Mouse (Mus musculus) neural tube, embryonic 15.5 days (tissue): ENCODE data around the gene Hmgb1. TPM values are rescaled to one million over a fixed set of nuclear protein-coding genes. Genes with fewer than 3 reads are reported as not detected.

Experiments
- ATAC-seq: fragments of 200-750 bp; cut with Nextera tagmentation; 2 replicates; pipeline ENCODE4 v1.8.0; 2017; ENCODE audit warnings: mild to moderate bottlenecking, moderate TSS enrichment, moderate library complexity; ENCODE audit not compliant: low FRiP score
- H3K27ac ChIP-seq: fragments of 300-500 bp; sonication (generic); replicated peaks from 2 replicates; pipeline ENCODE4 v1.5.1; 2015; ENCODE audit warnings: mild to moderate bottlenecking, inconsistent platforms
- H3K27me3 ChIP-seq: fragments of 300-500 bp; sonication (generic); replicated peaks from 2 replicates; pipeline ENCODE4 v1.6.1; 2015; ENCODE audit warnings: inconsistent platforms
- H3K36me3 ChIP-seq: fragments of 300-500 bp; sonication (generic); 2 replicates; pipeline ENCODE4 v1.6.1; 2015; ENCODE audit warnings: inconsistent platforms
- H3K4me1 ChIP-seq: fragments of 300-500 bp; sonication (generic); 2 replicates; pipeline ENCODE4 v1.6.1; 2015; ENCODE audit warnings: inconsistent platforms
- H3K4me2 ChIP-seq: fragments of 300-500 bp; sonication (generic); 2 replicates; pipeline ENCODE4 v1.6.1; 2015; ENCODE audit warnings: inconsistent platforms, mild to moderate bottlenecking, moderate library complexity
- H3K4me3 ChIP-seq: fragments of 300-500 bp; sonication (generic); replicated peaks from 2 replicates; pipeline ENCODE4 v1.5.1; 2015; ENCODE audit warnings: mild to moderate bottlenecking, inconsistent platforms
- H3K9ac ChIP-seq: fragments of 300-500 bp; sonication (generic); replicated peaks from 2 replicates; pipeline ENCODE4 v1.6.1; 2015; ENCODE audit warnings: mild to moderate bottlenecking, inconsistent platforms
- H3K9me3 ChIP-seq: fragments of 300-500 bp; sonication (generic); replicated peaks from 2 replicates; pipeline ENCODE4 v1.6.1; 2016; ENCODE audit warnings: inconsistent platforms
- WGBS: fragments of 180-500 bp; shearing (Covaris S2); methylation state at CpG from one replicate; pipeline ENCODE4 v1.1.7; 2015; ENCODE audit warnings: mixed read lengths; 5-methylcytosine and 5-hydroxymethylcytosine counted together
- polyA plus RNA-seq: library from polyadenylated mRNA; unstranded; fragments of >200 nt; fragmentation: Nextera tagmentation; extraction: Ambion mirVana; gene quantifications from 2 replicates; pipeline ENCODE4 v1.2.1, GENCODE M21; 2015

The Hmgb1 gene
- polyA plus RNA-seq, 1 experiment from 2014 or later = 674 TPM

- 23% methylated on average over 8 of the region's 8 CpGs for WGBS
- peaks cover 57% of the 10 kb centered on the region for H3K36me3 ChIP-seq
- H3K4me3 ChIP-seq = no peak overlapping the region
- no peaks in the 10 kb centered on the region for H3K9me3 ChIP-seq
- H3K27ac ChIP-seq = no peak overlapping the region
- no peaks in the 10 kb centered on the region for H3K27me3 ChIP-seq
- ATAC-seq = no peak
- H3K4me2 ChIP-seq = no peak overlapping the region
- H3K4me1 ChIP-seq = peaks cover 4% of the 10 kb centered on the region; the same call in 1 of the 2 replicates
- H3K9ac ChIP-seq = no peak overlapping the region
These were observed 25.0 kb upstream of the Hmgb1 start for GRCm38 (mm10) chr5:149209328-149209727.

- Histone ChIP-seq H3K9me3 (no peaks in the 10 kb centered on the region), H3K4me2 (no peak overlapping the region), H3K4me1 (peaks cover 4% of the 10 kb centered on the region; the same call in 1 of the 2 replicates), H3K9ac (no peak overlapping the region), H3K36me3 (peaks cover 57% of the 10 kb centered on the region), H3K27ac (no peak overlapping the region), H3K27me3 (no peaks in the 10 kb centered on the region), H3K4me3 (no peak overlapping the region)
- 79% methylated on average over 7 of the region's 7 CpGs for WGBS
- ATAC-seq = no peak
These were observed 24.5 kb upstream of the Hmgb1 start for GRCm38 (mm10) chr5:149208776-149209175.

GRCm38 (mm10) chr5:149207661-149208060 lies 23.4 kb upstream of the Hmgb1 start:
- Histone ChIP-seq H3K9me3 (no peaks in the 10 kb centered on the region), H3K36me3 (peaks cover 58% of the 10 kb centered on the region)

GRCm38 (mm10) chr5:149206286-149206685 lies 22.0 kb upstream of the Hmgb1 start:
- peaks cover 61% of the 10 kb centered on the region for H3K36me3 ChIP-seq
- no peak overlapping the region for H3K4me3 ChIP-seq
- ATAC-seq = no peak
- H3K4me2 ChIP-seq = no peak overlapping the region
- no peak overlapping the region for H3K9ac ChIP-seq
- peaks cover 4% of the 10 kb centered on the region; the same call in 1 of the 2 replicates for H3K4me1 ChIP-seq
- no peaks in the 10 kb centered on the region for H3K27me3 ChIP-seq
- 69% methylated on average over 5 of the region's 5 CpGs for WGBS
- no peak overlapping the region for H3K27ac ChIP-seq
- H3K9me3 ChIP-seq = no peaks in the 10 kb centered on the region

More at GRCm38 (mm10) chr5:149207661-149208060, 23.4 kb upstream of the Hmgb1 start:
- H3K27me3 ChIP-seq = no peaks in the 10 kb centered on the region
- ATAC-seq = no peak
- no peak overlapping the region for H3K9ac ChIP-seq
- H3K27ac ChIP-seq = no peak overlapping the region
- H3K4me1 ChIP-seq = peaks cover 4% of the 10 kb centered on the region; the same call in 1 of the 2 replicates
- no peak overlapping the region for H3K4me2 ChIP-seq
- WGBS = 88% methylated on average over 6 of the region's 6 CpGs
- H3K4me3 ChIP-seq = no peak overlapping the region

- Histone ChIP-seq H3K36me3 (peaks cover 64% of the 10 kb centered on the region), H3K9me3 (no peaks in the 10 kb centered on the region), H3K27ac (no peak overlapping the region), H3K4me3 (no peak overlapping the region), H3K9ac (no peak overlapping the region), H3K4me1 (peaks cover 4% of the 10 kb centered on the region; the same call in 1 of the 2 replicates), H3K27me3 (no peaks in the 10 kb centered on the region), H3K4me2 (no peak overlapping the region)
- 75% methylated on average over 8 of the region's 8 CpGs for WGBS
- no peak for ATAC-seq
These were observed 21.0 kb upstream of the Hmgb1 start for GRCm38 (mm10) chr5:149205265-149205664.

GRCm38 (mm10) chr5:149204822-149205221 lies 20.5 kb upstream of the Hmgb1 start:
- WGBS = 93% methylated on average over 7 of the region's 7 CpGs

GRCm38 (mm10) chr5:149203796-149204375 lies 19.6 kb upstream of the Hmgb1 start:
- Histone ChIP-seq H3K27ac (no peak overlapping the region), H3K4me1 (no peaks in the 10 kb centered on the region), H3K4me3 (no peak overlapping the region), H3K4me2 (no peak overlapping the region), H3K27me3 (no peaks in the 10 kb centered on the region), H3K9me3 (no peaks in the 10 kb centered on the region), H3K36me3 (peaks cover 65% of the 10 kb centered on the region), H3K9ac (no peak overlapping the region)
- ATAC-seq = no peak
- WGBS = 90% methylated on average over 4 of the region's 4 CpGs

More at GRCm38 (mm10) chr5:149204822-149205221, 20.5 kb upstream of the Hmgb1 start:
- Histone ChIP-seq H3K4me1 (peaks cover 4% of the 10 kb centered on the region; the same call in 1 of the 2 replicates), H3K9me3 (no peaks in the 10 kb centered on the region), H3K27me3 (no peaks in the 10 kb centered on the region), H3K36me3 (peaks cover 62% of the 10 kb centered on the region), H3K4me2 (no peak overlapping the region), H3K27ac (no peak overlapping the region), H3K9ac (no peak overlapping the region), H3K4me3 (no peak overlapping the region)
- ATAC-seq = no peak

GRCm38 (mm10) chr5:149202941-149203340 lies 18.7 kb upstream of the Hmgb1 start:
- no peaks in the 10 kb centered on the region for H3K9me3 ChIP-seq
- H3K27ac ChIP-seq = no peak overlapping the region
- no peak overlapping the region for H3K4me2 ChIP-seq
- H3K36me3 ChIP-seq = peaks cover 67% of the 10 kb centered on the region
- H3K4me1 ChIP-seq = no peaks in the 10 kb centered on the region
- ATAC-seq = no peak
- WGBS = 86% methylated on average over 5 of the region's 5 CpGs
- H3K27me3 ChIP-seq = no peaks in the 10 kb centered on the region
- H3K9ac ChIP-seq = no peak overlapping the region
- no peak overlapping the region for H3K4me3 ChIP-seq

- no peak overlapping the region for H3K9ac ChIP-seq
- no peak for ATAC-seq
- H3K27me3 ChIP-seq = no peaks in the 10 kb centered on the region
- H3K4me2 ChIP-seq = no peak overlapping the region
- H3K27ac ChIP-seq = no peak overlapping the region
- H3K4me3 ChIP-seq = no peak overlapping the region
- H3K4me1 ChIP-seq = peaks cover 30% of the 10 kb centered on the region
- peaks cover 68% of the 10 kb centered on the region for H3K36me3 ChIP-seq
- 84% methylated on average over 1 of the region's 1 CpGs for WGBS
- no peaks in the 10 kb centered on the region for H3K9me3 ChIP-seq
These were observed 14.5 kb upstream of the Hmgb1 start for GRCm38 (mm10) chr5:149198782-149199181.

GRCm38 (mm10) chr5:149196611-149197010 lies 12.3 kb upstream of the Hmgb1 start:
- Histone ChIP-seq H3K9ac (no peak overlapping the region), H3K4me2 (peak overlapping the region; percentile 5; the same call in 1 of the 2 replicates), H3K9me3 (no peaks in the 10 kb centered on the region), H3K36me3 (peaks cover 62% of the 10 kb centered on the region), H3K27me3 (no peaks in the 10 kb centered on the region), H3K4me3 (no peak overlapping the region), H3K27ac (no peak overlapping the region), H3K4me1 (peaks cover 30% of the 10 kb centered on the region)
- ATAC-seq = no peak
- WGBS = 6% methylated on average over 1 of the region's 1 CpGs

GRCm38 (mm10) chr5:149190160-149190559 lies 5.9 kb upstream of the Hmgb1 start:
- WGBS = 93% methylated on average over 1 of the region's 1 CpGs
- H3K36me3 ChIP-seq = peaks cover 58% of the 10 kb centered on the region
- ATAC-seq = no peak

GRCm38 (mm10) chr5:149185806-149186205 lies 1.5 kb upstream of the Hmgb1 start:
- 80% methylated on average over 3 of the region's 3 CpGs for WGBS
- Histone ChIP-seq H3K27me3 (no peaks in the 10 kb centered on the region), H3K36me3 (peaks cover 20% of the 10 kb centered on the region), H3K4me3 (peak overlapping the region; percentile 79), H3K9me3 (no peaks in the 10 kb centered on the region), H3K4me2 (peak overlapping the region; percentile 64), H3K27ac (no peak overlapping the region), H3K4me1 (peaks cover 29% of the 10 kb centered on the region), H3K9ac (no peak overlapping the region)
- no peak for ATAC-seq

More at GRCm38 (mm10) chr5:149190160-149190559, 5.9 kb upstream of the Hmgb1 start:
- H3K27ac ChIP-seq = no peak overlapping the region
- H3K4me2 ChIP-seq = no peak overlapping the region
- no peaks in the 10 kb centered on the region for H3K9me3 ChIP-seq
- peaks cover 26% of the 10 kb centered on the region for H3K4me1 ChIP-seq
- no peaks in the 10 kb centered on the region for H3K27me3 ChIP-seq
- no peak overlapping the region for H3K9ac ChIP-seq
- H3K4me3 ChIP-seq = no peak overlapping the region
